Mouse (Mus musculus) midbrain, postnatal 0 days (tissue): ENCODE data around the gene Tpi1. TPM values are rescaled to one million over a fixed set of nuclear protein-coding genes. Genes with fewer than 3 reads are reported as not detected.
A peak's percentile ranks its signal among the peaks of the same experiment; 100 is the strongest.

Experiments used
- ATAC-seq: fragments of 200-750 bp; cut with Nextera tagmentation; 2 replicates; pipeline ENCODE4 v1.8.0; 2017; ENCODE audit warnings: moderate number of reproducible peaks, mild to moderate bottlenecking, moderate TSS enrichment, moderate library complexity; ENCODE audit not compliant: low FRiP score
- DNase-seq: peaks from one replicate; pipeline ENCODE4 v3.0.0-alpha.2; 2015; ENCODE audit warnings: low spot score
- H3K27ac ChIP-seq: fragments of 300-500 bp; sonication (generic); 2 replicates; pipeline ENCODE4 v1.5.1; 2014; ENCODE audit warnings: low read depth, mild to moderate bottlenecking, low read length, mixed read lengths
- H3K27me3 ChIP-seq: fragments of 300-500 bp; sonication (generic); 2 replicates; pipeline ENCODE4 v1.6.1; 2014; ENCODE audit warnings: low read length, control low read depth, mixed read lengths; ENCODE audit not compliant: insufficient read depth
- H3K36me3 ChIP-seq: fragments of 300-500 bp; sonication (generic); 2 replicates; pipeline ENCODE4 v1.6.1; 2014; ENCODE audit warnings: low read length, control low read depth, mixed read lengths; ENCODE audit not compliant: insufficient read depth
- H3K4me1 ChIP-seq: fragments of 300-500 bp; sonication (generic); 2 replicates; pipeline ENCODE4 v1.6.1; 2014; ENCODE audit warnings: mild to moderate bottlenecking, control low read depth, antibody characterized with exemption, low read length, mixed read lengths; ENCODE audit not compliant: insufficient read depth
- H3K4me2 ChIP-seq: fragments of 300-500 bp; sonication (generic); 2 replicates; pipeline ENCODE4 v1.6.1; 2014; ENCODE audit warnings: low read depth, mild to moderate bottlenecking, low read length, mixed read lengths; ENCODE audit not compliant: poor library complexity, severe bottlenecking
- H3K4me3 ChIP-seq: fragments of 300-500 bp; sonication (generic); 2 replicates; pipeline ENCODE4 v1.5.1; 2014; ENCODE audit warnings: low read depth, mild to moderate bottlenecking, low read length, moderate library complexity
- H3K9ac ChIP-seq: fragments of 300-500 bp; sonication (generic); replicated peaks from 2 replicates; pipeline ENCODE4 v1.6.1; 2014; ENCODE audit warnings: mild to moderate bottlenecking, low read length, moderate library complexity, mixed read lengths; ENCODE audit not compliant: poor library complexity, severe bottlenecking
- H3K9me3 ChIP-seq: fragments of 300-500 bp; sonication (generic); 2 replicates; pipeline ENCODE4 v1.6.1; 2016; ENCODE audit warnings: low read length, control low read depth
- CTCF ChIP-seq: IDR thresholded peaks from 2 replicates; pipeline ENCODE4 v1.5.1; 2016; ENCODE audit warnings: antibody characterized with exemption, mild to moderate bottlenecking
- WGBS: fragments of 180-500 bp; shearing (Covaris S2); extraction: QIAGEN DNeasy Blood & Tissue Kit; methylation state at CpG from one replicate; pipeline ENCODE4 v1.1.7; 2014; 5-methylcytosine and 5-hydroxymethylcytosine counted together
- polyA plus RNA-seq: library from polyadenylated mRNA; unstranded; fragments of >200 nt; fragmentation: Nextera tagmentation; extraction: Ambion mirVana; gene quantifications from 2 replicates; pipeline ENCODE4 v1.2.1, GENCODE M21; 2015
- total RNA-seq: library from RNA; depleted of rRNA; stranded (reverse); fragments of >200 nt; gene quantifications from 2 replicates; pipeline ENCODE4 v1.2.3, GENCODE M21; 2014

Tpi1 gene
- total and polyA plus RNA-seq, 2 experiments from 2014 or later, result 392 to 415 TPM

- Histone ChIP-seq H3K4me2 (peak within 1 kb of the TSS; percentile 89), H3K9ac (peak within 1 kb of the TSS; percentile 76), H3K27ac (peak within 1 kb of the TSS; percentile 88), H3K9me3 (no peaks in the 10 kb centered on the region), H3K36me3 (peaks cover 19% of the 10 kb centered on the region), H3K4me3 (peak within 1 kb of the TSS; percentile 61), H3K27me3 (no peaks in the 10 kb centered on the region), H3K4me1 (peaks cover 4% of the 10 kb centered on the region)
- DNase-seq (peak; percentile 100), ATAC-seq (peak; percentile 96)
- peak; percentile 54 for TF ChIP-seq CTCF
- under 1% methylated on average over 55 of the region's 55 CpGs for WGBS
Measured at GRCm38 (mm10) chr6:124828868-124829798, 15.0 kb upstream of the Tpi1 start, which contains the start of the genes Usp5 and Cdca3. Gene Usp5, minus strand, starts transcription at chr6:124829484. Gene Cdca3, plus strand, starts transcription at chr6:124829547.

- no peak for ATAC-seq
- H3K9ac ChIP-seq, result peak overlapping the region; percentile 64
Measured at GRCm38 (mm10) chr6:124828101-124828592, 14.1 kb upstream of the Tpi1 start.

GRCm38 (mm10) chr6:124822049-124822448, 8.0 kb upstream of the Tpi1 start:
- no peak for ATAC-seq
- Histone ChIP-seq H3K27ac (no peak overlapping the region), H3K4me3 (no peak overlapping the region), H3K36me3 (peaks cover 84% of the 10 kb centered on the region), H3K9ac (no peak overlapping the region), H3K9me3 (no peaks in the 10 kb centered on the region), H3K27me3 (no peaks in the 10 kb centered on the region), H3K4me2 (no peak overlapping the region), H3K4me1 (no peaks in the 10 kb centered on the region)
- 97% methylated on average over 4 of the region's 4 CpGs for WGBS
- DNase-seq, result no peak
- no peak for TF ChIP-seq CTCF

More at GRCm38 (mm10) chr6:124828101-124828592, 14.1 kb upstream of the Tpi1 start:
- Histone ChIP-seq H3K9me3 (no peaks in the 10 kb centered on the region), H3K27me3 (no peaks in the 10 kb centered on the region), H3K4me3 (peak overlapping the region; percentile 61), H3K27ac (peak overlapping the region; percentile 52), H3K4me2 (peak overlapping the region; percentile 89), H3K4me1 (peaks cover 4% of the 10 kb centered on the region), H3K36me3 (peaks cover 29% of the 10 kb centered on the region)
- 21% methylated on average over 10 of the region's 10 CpGs for WGBS
- peak; percentile 65 for DNase-seq
- TF ChIP-seq CTCF, result no peak

- Histone ChIP-seq H3K4me1 (no peaks in the 10 kb centered on the region), H3K9ac (no peak overlapping the region), H3K27ac (no peak overlapping the region), H3K27me3 (no peaks in the 10 kb centered on the region), H3K9me3 (no peaks in the 10 kb centered on the region), H3K36me3 (peaks cover 89% of the 10 kb centered on the region), H3K4me3 (no peak overlapping the region), H3K4me2 (no peak overlapping the region)
- ATAC-seq (no peak), DNase-seq (no peak)
- no peak for TF ChIP-seq CTCF
- 93% methylated on average over 5 of the region's 5 CpGs for WGBS
Measured at GRCm38 (mm10) chr6:124820891-124821290, 6.8 kb upstream of the Tpi1 start.

- 95% methylated on average over 8 of the region's 8 CpGs for WGBS
- TF ChIP-seq CTCF, result no peak
- Histone ChIP-seq H3K9ac (no peak overlapping the region), H3K27ac (no peak overlapping the region), H3K4me3 (no peak overlapping the region), H3K4me2 (no peak overlapping the region), H3K4me1 (peaks cover 5% of the 10 kb centered on the region), H3K9me3 (no peaks in the 10 kb centered on the region), H3K27me3 (no peaks in the 10 kb centered on the region), H3K36me3 (peaks cover 70% of the 10 kb centered on the region)
- DNase-seq (no peak), ATAC-seq (no peak)
Measured at GRCm38 (mm10) chr6:124817971-124818370, 3.9 kb upstream of the Tpi1 start.

GRCm38 (mm10) chr6:124817563-124817962, 3.5 kb upstream of the Tpi1 start:
- H3K27me3 ChIP-seq, result no peaks in the 10 kb centered on the region
- no peak overlapping the region for H3K27ac ChIP-seq
- no peaks in the 10 kb centered on the region for H3K9me3 ChIP-seq
- DNase-seq, result no peak
- H3K9ac ChIP-seq, result no peak overlapping the region
- no peak overlapping the region for H3K4me3 ChIP-seq
- H3K4me2 ChIP-seq, result no peak overlapping the region
- H3K36me3 ChIP-seq, result peaks cover 66% of the 10 kb centered on the region
- WGBS, result 96% methylated on average over 8 of the region's 8 CpGs
- no peak for TF ChIP-seq CTCF
- peaks cover 7% of the 10 kb centered on the region for H3K4me1 ChIP-seq
- no peak for ATAC-seq
